Mouse (Mus musculus): ENCODE results near the gene Ddx50. TPM values are rescaled to one million over a fixed set of nuclear protein-coding genes. Genes with fewer than 3 reads are reported as not detected.

The Ddx50 gene
- polyA plus RNA-seq, 1 experiment from 2014 or later: 116 TPM

DNA sequence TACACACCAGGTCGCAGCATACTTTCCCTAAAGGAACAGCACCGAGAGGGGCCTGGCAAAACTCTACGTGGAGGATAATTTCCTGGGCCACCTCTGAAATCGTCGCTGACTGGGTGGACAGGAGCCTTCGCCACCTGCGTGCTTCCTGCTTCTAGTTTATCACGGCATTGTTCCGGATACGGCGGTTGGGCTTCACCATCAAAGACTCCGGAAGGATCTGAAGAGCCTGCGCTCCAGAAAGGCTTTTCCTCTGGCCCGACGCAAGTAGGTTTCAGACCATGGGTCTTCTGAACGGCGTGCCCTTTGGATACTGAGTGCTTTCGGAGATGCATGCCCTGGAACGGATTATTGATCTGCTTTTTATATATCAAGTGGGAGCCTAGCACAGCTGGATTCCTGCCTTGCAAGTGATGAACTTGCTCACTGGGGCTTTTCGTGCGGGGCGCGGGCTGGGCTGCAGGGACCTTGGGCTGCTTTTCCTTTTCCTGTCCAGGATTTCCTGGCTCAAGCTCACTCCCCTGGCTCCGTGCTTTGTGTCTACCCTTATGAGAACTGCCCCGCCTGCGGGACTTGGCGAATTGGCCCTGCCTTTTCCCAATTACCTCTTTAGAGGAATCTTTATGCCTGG is 14.1 kb upstream of the Ddx50 start:
- Histone ChIP-seq H3K27me3 (no peaks in the 10 kb centered on the region), H3K9me3 (replicated peaks) (no peaks in the 10 kb centered on the region), H3K9ac (no peak overlapping the region), H3K4me3 (no peak overlapping the region), H3K27ac (no peak overlapping the region), H3K36me3 (ENCODE audit: poor library complexity, severe bottlenecking) (no peaks in the 10 kb centered on the region), H3K4me1 (no peaks in the 10 kb centered on the region), H3K4me2 (no peak overlapping the region)
- ATAC-seq: no peak
- 74% methylated on average over 27 of the region's 27 CpGs for WGBS

DNA sequence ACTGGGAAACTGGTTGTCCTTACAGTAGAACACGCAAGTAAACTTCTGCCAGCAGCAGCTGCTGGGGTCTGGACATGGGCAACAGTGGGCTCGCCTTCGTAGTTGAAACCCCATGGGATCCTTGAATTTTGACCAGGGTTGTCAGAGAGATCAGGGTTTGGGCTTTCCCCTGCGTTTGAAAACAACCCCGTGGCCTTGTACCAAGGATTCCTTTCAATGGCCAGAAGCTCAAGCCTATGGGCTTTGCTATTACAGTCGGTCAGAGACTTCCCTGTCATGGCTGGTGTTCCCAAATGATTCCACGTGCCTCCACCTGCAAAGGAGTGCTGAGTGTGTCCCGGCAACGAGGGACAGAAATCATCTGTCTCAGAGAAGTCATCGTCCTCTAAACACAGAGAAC is 13.2 kb upstream of the Ddx50 start:
- H3K4me2 ChIP-seq: no peak overlapping the region
- 86% methylated on average over 10 of the region's 10 CpGs for WGBS
- no peak overlapping the region for H3K27ac ChIP-seq
- no peak overlapping the region for H3K9ac ChIP-seq
- no peaks in the 10 kb centered on the region for H3K4me1 ChIP-seq
- no peak overlapping the region for H3K4me3 ChIP-seq
- no peak for ATAC-seq
- no peaks in the 10 kb centered on the region for H3K36me3 ChIP-seq (ENCODE audit: poor library complexity, severe bottlenecking)
- no peaks in the 10 kb centered on the region for H3K9me3 ChIP-seq (replicated peaks)
- H3K27me3 ChIP-seq: no peaks in the 10 kb centered on the region

DNA sequence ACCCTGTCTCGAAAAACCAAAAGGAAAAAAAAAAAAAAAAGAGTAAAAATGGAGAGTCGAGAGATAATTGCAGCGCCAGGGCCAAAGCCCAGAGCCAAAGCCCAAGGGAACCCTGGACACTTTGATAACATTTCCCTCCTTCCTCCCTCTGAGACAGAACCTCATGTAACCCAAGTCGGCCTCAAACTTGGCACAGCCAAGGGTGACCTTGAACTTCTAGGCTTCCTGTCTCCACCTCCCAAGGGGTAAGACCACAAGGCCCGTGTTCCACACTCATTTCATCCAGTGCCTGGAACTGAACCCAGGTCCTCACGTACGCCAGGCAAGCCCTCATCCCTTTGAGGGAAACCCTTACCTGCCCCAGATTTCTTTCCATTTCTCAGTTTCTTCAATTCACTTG is 5.7 kb upstream of the Ddx50 start:
- Histone ChIP-seq H3K36me3 (ENCODE audit: poor library complexity, severe bottlenecking) (no peaks in the 10 kb centered on the region), H3K27me3 (no peaks in the 10 kb centered on the region), H3K4me1 (peaks cover 7% of the 10 kb centered on the region), H3K9me3 (replicated peaks) (no peaks in the 10 kb centered on the region), H3K4me3 (no peak overlapping the region), H3K9ac (no peak overlapping the region), H3K27ac (no peak overlapping the region), H3K4me2 (no peak overlapping the region)
- no peak for ATAC-seq
- WGBS: 90% methylated on average over 7 of the region's 7 CpGs

DNA sequence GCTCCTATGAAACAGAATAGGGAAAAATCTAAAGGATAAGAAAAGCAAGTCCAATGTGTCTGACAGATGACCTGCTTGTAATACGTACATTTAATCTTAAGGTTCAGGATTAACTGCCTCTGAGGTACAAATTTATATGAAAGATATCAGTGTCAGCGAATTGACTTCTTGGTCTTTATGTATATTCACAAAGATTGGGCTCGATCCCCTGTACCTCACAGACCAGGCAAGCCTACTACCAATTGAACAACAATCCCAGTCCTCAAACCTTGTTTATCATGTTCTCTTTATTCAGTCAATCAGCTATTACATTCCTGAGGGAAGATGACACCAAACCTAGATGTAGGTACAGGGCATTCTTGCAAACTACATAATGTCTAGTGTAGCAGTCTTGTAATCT is 943 bp upstream of the Ddx50 start:
- Histone ChIP-seq H3K4me1 (peaks cover 21% of the 10 kb centered on the region), H3K36me3 (ENCODE audit: poor library complexity, severe bottlenecking) (0 out of 2 replicates have a peak, but pooled peaks cover 3% of the 10 kb centered on the region), H3K27me3 (no peaks in the 10 kb centered on the region), H3K9ac (peak overlapping the region; percentile 60), H3K4me3 (peak overlapping the region; percentile 97), H3K4me2 (peak overlapping the region; percentile 62), H3K27ac (peak overlapping the region; percentile 90), H3K9me3 (replicated peaks) (no peaks in the 10 kb centered on the region)
- 12% methylated on average over 3 of the region's 3 CpGs for WGBS
- no peak for ATAC-seq

DNA sequence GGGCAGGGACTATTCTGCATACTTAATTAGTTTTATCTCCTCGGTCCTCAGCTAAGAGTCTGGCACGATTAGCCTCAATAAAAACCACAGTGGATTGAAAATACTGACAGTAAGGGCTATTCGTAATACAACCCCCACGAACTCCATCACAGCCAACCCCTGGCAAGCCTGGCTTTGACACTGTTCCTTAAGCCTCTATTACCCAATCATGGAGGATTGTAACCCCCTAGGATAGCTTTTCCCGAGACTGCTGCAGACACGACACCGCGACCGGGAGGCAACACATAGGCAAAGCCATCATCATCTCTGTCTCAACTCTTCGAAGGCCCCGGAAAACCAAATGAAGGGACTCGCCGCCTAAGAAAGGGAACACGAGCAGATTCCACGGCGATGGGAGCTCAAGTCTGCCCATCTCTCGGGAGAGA is 648 bp downstream of the Ddx50 start:
- Histone ChIP-seq H3K9ac (peak overlapping the region; percentile 92), H3K4me1 (peaks cover 21% of the 10 kb centered on the region), H3K4me2 (peak overlapping the region; percentile 90), H3K27me3 (no peaks in the 10 kb centered on the region), H3K4me3 (peak overlapping the region; percentile 97), H3K27ac (peak overlapping the region; percentile 90), H3K36me3 (ENCODE audit: poor library complexity, severe bottlenecking) (peaks cover 15% of the 10 kb centered on the region), H3K9me3 (replicated peaks) (no peaks in the 10 kb centered on the region)
- ATAC-seq: no peak
- under 1% methylated on average over 17 of the region's 17 CpGs for WGBS

DNA sequence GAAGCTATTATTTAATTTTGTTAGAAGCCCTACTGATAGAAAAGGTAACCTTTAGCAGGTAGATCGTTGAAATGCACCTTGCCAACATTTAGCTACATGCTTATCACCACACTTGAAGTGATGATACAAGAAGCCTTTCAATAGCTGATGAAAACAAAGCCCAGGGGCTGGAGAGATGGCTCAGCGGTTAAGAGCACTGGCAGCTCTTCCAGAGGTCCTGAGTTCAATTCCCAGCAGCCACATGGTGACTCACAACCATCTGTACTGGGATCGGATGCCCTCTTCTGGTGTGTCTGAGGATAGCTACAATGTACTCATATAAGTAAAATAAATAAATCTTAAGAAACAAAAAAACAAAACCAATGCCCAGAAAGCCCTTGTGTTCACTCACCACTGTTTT is 46.9 kb downstream of the Ddx50 start:
- H3K36me3 ChIP-seq (ENCODE audit: poor library complexity, severe bottlenecking): no peaks in the 10 kb centered on the region
- no peak for ATAC-seq
- no peaks in the 10 kb centered on the region for H3K9me3 ChIP-seq (replicated peaks)
- 84% methylated on average over 3 of the region's 3 CpGs for WGBS
- peaks cover 21% of the 10 kb centered on the region for H3K4me1 ChIP-seq
- H3K27me3 ChIP-seq: no peaks in the 10 kb centered on the region
- H3K9ac ChIP-seq: no peak overlapping the region
- H3K4me3 ChIP-seq: no peak overlapping the region
- H3K27ac ChIP-seq: no peak overlapping the region
- no peak overlapping the region for H3K4me2 ChIP-seq

DNA sequence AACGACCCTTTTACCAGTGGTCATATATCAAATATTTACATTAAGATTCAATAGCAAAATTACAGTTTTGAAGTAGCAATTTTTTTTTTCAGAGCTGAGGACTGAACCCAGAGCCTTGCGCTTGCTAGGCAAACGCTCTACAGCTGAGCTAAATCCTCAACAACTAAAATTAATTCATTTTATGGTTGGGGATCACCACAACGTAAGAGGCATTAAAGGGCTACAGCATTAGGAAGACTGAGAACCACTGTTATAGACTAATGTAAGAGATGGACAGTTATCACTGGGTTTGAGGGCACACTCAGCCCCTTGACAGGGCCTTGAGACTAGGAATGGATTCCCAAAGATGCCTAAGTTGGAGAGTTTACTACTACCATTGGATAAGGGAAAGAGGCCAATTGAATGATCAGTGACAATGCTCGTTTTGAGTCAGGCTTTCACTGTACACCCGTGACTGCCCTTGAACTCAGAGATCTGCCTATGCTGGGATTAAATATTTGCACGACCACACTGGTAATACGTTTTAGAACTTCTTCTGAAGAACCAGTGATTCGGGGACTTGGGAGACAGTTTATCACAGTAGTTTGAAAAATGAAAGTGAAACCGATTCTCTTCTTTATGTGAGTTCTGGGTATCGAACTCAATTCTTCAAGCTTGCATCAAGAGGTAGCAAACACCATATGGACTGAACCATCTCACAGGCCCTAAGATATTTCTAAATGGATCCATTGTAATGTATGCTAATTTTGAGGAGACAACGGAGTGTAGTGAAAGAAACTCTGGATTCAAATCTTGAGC is 47.6 kb downstream of the Ddx50 start:
- no peak overlapping the region for H3K4me3 ChIP-seq
- no peaks in the 10 kb centered on the region for H3K27me3 ChIP-seq
- peaks cover 21% of the 10 kb centered on the region for H3K4me1 ChIP-seq
- ATAC-seq: no peak
- peaks cover 2% of the 10 kb centered on the region for H3K36me3 ChIP-seq (ENCODE audit: poor library complexity, severe bottlenecking)
- H3K4me2 ChIP-seq: no peak overlapping the region; the same call in 1 of the 2 replicates
- no peak overlapping the region for H3K9ac ChIP-seq
- H3K27ac ChIP-seq: no peak overlapping the region
- WGBS: 89% methylated on average over 12 of the region's 12 CpGs
- no peaks in the 10 kb centered on the region for H3K9me3 ChIP-seq (replicated peaks)

DNA sequence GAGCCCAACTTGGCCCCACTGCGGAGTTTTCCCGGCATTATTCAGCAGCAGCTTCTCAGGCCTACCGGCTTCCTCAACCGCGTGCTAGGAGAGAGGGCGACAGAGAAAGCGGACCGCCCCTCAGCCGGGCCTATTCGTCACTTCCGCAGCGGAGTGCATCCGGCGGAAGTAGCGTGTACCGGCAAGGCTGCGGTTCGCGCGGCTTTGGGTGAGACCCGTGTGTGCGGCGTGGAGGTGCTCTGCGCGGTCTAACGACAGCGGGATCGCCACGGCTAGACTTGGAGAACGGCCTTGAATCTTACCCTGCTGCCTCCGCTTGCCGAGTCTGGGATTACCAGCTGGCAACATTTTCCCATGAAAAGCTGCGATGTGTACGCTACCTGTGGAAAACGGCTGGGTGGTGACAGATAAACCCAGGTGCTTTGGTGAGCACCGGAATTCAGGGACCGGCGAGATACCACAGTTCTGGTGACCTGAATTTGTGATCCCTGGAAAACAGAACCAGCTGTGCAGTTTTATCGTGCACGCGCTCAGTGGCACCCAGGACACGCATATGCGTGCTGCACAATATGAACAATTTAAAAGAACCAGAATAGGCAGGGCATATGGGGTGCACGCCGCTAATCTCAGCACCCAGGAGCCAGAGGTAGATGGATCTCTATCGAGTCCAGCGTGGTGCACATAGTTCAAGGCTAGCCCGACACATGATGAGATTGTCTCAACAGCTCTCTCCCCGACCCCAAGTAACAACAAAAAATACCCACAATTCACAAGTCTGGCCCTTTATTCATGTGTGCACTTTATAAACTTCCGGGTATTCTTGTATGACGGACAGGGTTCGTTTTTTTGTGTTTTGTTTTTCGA is 48.6 kb downstream of the Ddx50 start, which contains the start of gene Ddx21:
Gene Ddx21 (minus strand): TSS at position 105 of the 864 bp plus-strand sequence.
- Histone ChIP-seq H3K27me3 (no peaks in the 10 kb centered on the region), H3K27ac (peak within 1 kb of the TSS; percentile 71), H3K4me2 (peak within 1 kb of the TSS; percentile 96), H3K4me3 (peak within 1 kb of the TSS; percentile 98), H3K4me1 (peaks cover 21% of the 10 kb centered on the region), H3K36me3 (ENCODE audit: poor library complexity, severe bottlenecking) (peaks cover 13% of the 10 kb centered on the region), H3K9ac (peak within 1 kb of the TSS; percentile 84), H3K9me3 (replicated peaks) (no peaks in the 10 kb centered on the region)
- WGBS: 5% methylated on average over 53 of the region's 53 CpGs
- ATAC-seq: peak; percentile 99

DNA sequence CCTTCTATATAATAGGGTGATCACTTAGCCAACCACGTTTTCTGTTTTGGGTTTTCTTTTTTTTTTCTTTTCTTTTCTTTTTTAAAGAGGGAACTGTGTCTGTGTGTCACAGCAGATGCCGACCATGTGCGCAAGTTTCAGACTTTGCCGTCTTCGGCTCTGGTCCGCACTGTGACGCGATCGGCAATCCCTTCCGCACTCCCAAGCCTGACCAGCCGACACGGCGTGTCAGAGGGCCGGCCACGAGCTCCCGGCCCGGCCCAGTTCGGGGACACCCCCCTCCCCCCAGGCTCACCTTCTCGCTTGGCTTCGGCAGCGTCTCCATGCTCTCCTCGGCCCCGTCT is 49.2 kb downstream of the Ddx50 start:
- WGBS: under 1% methylated on average over 23 of the region's 23 CpGs
- H3K9me3 ChIP-seq (replicated peaks): no peaks in the 10 kb centered on the region
- H3K36me3 ChIP-seq (ENCODE audit: poor library complexity, severe bottlenecking): peaks cover 19% of the 10 kb centered on the region
- H3K4me1 ChIP-seq: peaks cover 21% of the 10 kb centered on the region
- H3K9ac ChIP-seq: peak overlapping the region; percentile 84
- H3K4me3 ChIP-seq: peak overlapping the region; percentile 98
- H3K4me2 ChIP-seq: peak overlapping the region; percentile 96
- peak; percentile 85 for ATAC-seq
- peak overlapping the region; percentile 71 for H3K27ac ChIP-seq
- H3K27me3 ChIP-seq: no peaks in the 10 kb centered on the region

DNA sequence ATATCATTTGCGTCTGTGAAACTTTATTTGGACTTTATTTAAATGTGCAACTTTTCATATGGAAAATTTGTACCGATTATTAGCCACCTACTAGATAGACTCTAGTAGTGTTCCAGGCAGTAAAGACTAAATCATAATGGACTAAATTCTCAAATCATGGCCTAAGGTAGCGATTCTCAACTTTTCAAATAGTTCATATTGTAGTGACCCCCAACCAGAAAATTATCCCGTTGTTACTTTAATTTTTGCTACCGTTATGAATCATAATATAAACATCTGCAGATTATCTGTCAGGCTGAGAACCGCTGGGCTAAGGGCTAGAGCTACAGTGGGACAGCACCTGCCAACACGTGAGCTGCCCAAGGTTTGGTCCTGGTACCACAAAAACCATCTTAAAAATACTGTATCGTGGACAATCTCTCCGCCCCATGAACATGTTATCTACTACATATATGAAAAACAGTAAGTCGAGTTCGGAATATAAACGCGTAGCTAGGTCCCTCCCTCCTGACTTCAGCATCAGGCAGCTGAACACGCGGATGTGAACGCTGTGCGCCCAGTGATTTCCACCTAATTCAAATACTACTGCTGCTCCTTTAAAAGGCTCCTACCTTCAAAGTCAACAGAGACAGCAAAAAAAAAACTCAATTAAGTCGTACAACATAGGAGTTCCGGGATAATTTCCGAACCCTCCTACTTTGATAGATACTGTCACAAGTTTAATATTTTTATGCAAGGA is 49.8 kb downstream of the Ddx50 start:
- 12% methylated on average over 20 of the region's 20 CpGs for WGBS
- Histone ChIP-seq H3K27me3 (no peaks in the 10 kb centered on the region), H3K36me3 (ENCODE audit: poor library complexity, severe bottlenecking) (peaks cover 21% of the 10 kb centered on the region), H3K9ac (peak overlapping the region; percentile 84), H3K4me3 (peak overlapping the region; percentile 98), H3K4me1 (peaks cover 21% of the 10 kb centered on the region), H3K9me3 (replicated peaks) (no peaks in the 10 kb centered on the region), H3K27ac (peak overlapping the region; percentile 71; the same call in 1 of the 2 replicates), H3K4me2 (peak overlapping the region; percentile 96)
- ATAC-seq: no peak

DNA sequence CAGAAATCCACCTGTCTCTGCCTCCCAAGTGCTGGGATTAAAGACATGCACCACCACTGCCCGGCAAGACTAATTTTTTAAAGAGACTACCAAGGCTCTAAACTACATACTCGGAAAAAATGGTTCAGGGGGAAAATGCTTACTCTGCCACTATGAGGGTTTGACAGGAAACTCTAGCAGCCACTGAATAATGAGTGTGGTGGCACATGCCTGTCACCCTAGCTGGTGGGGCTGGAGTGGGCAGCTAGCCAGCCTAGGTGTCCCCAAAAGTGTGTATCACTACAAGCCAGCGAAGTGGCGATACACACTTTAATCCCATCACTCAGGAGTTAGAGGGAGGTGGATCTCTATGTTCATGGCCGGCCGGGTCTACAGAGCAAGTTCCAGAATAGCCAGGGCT is 51.0 kb downstream of the Ddx50 start:
- no peaks in the 10 kb centered on the region for H3K9me3 ChIP-seq (replicated peaks)
- peak overlapping the region; percentile 96 for H3K4me2 ChIP-seq
- no peak overlapping the region for H3K27ac ChIP-seq
- H3K9ac ChIP-seq: no peak overlapping the region
- H3K36me3 ChIP-seq (ENCODE audit: poor library complexity, severe bottlenecking): peaks cover 32% of the 10 kb centered on the region
- no peak overlapping the region for H3K4me3 ChIP-seq
- WGBS: 94% methylated on average over 6 of the region's 6 CpGs
- peaks cover 21% of the 10 kb centered on the region for H3K4me1 ChIP-seq
- H3K27me3 ChIP-seq: no peaks in the 10 kb centered on the region
- ATAC-seq: no peak
